13 mouse cellular contexts compared by ENCODE assay signal in genomic region chr11:51897311-51897710, GRCm38 (mm10). TPM values are rescaled to one million over a fixed set of nuclear protein-coding genes. Genes with fewer than 3 reads are reported as not detected.
DNase-seq lines count a peak whose midpoint lies in the region.
"Had no signal": no experiment of that assay in that cellular context is flagged by ENCODE, and none has a peak within 500 bp of the region (broad histone marks: within the 10 kb centered on the region; RNA-seq: fewer than 3 reads in every experiment).

No protein-coding gene starts in this region.

- H3K4me1 ChIP-seq in brown adipose tissue, adult 24 weeks (ENCODE audit: control insufficient read depth, insufficient read depth, insufficient read length, low read length) = peaks cover 10% of the 10 kb centered on the region
- H3K4me1 ChIP-seq: liver, embryonic 12.5 days had no signal

- intact Hi-C loops in left cerebral cortex, postnatal 4 days (cut with DNase I) = no loop called here

- peak overlapping the region; percentile 93 for H3K27ac ChIP-seq in brown adipose tissue, adult 24 weeks (replicated peaks; ENCODE audit: low read depth, low read length)
- H3K27ac ChIP-seq: liver, embryonic 12.5 days had no signal

- DNase-seq in adrenal gland, postnatal 14 days = peak; percentile 24
- DNase-seq in adrenal gland, postnatal 25 days = no peak
- DNase-seq in left cerebral cortex, adult 18-20 months (ENCODE audit: low spot score in 2 of 2) = peak; percentile 22 to 29
- DNase-seq in left cerebral cortex, postnatal 4 days = no peak
- DNase-seq in lung, postnatal 10 days = peak; percentile 70
- DNase-seq in adipocyte (ENCODE audit: low spot score) = no peak
- DNase-seq in layer of hippocampus, adult 9-11 months = no peak
- DNase-seq: cerebellum, adult 2 months; embryo, embryonic 11 days; kidney, postnatal 4 days; spleen, adult 18-20 months had no signal

- peak overlapping the region; percentile 34 for H3K4me3 ChIP-seq in brown adipose tissue, adult 24 weeks (ENCODE audit: insufficient read depth, low read depth, low read length)
- H3K4me3 ChIP-seq: liver, embryonic 12.5 days had no signal

RNA-seq across cellular contexts. Expression of gene Jade2, which starts 39.9 kb away (rescaled TPM):
- total RNA-seq in adrenal gland, postnatal 14 days (2021) = 11.9 and 15.1 TPM in 2 replicates
- 16.3 and 19.8 TPM in 2 replicates for total RNA-seq in adrenal gland, postnatal 25 days (2021)
- 10 to 100 TPM; 65.4 to 70.5 TPM for total RNA-seq in left cerebral cortex, adult 18-20 months (2021)
- 1 to 10 TPM; 2.5 to 3.0 TPM for total RNA-seq in left cerebral cortex, postnatal 4 days (2021)
- 1.9 and 2.6 TPM in 2 replicates for polyA plus RNA-seq in brown adipose tissue, adult 24 weeks (2012; ENCODE audit: insufficient read depth, insufficient read length, missing spikeins)

Comparison
In these comparisons a context has a peak if more than half of its experiments do, and no peak if none do; other contexts are left out.
1. DNase-seq: peak in adrenal gland, postnatal 14 days (single experiment), left cerebral cortex, adult 18-20 months (2 of 2) and lung, postnatal 10 days (single experiment); none in adrenal gland, postnatal 25 days (single experiment), left cerebral cortex, postnatal 4 days (single experiment), adipocyte (single experiment) and layer of hippocampus, adult 9-11 months (single experiment).